Mouse (Mus musculus) CH12.LX (cell line): ENCODE results near the gene Tia1. TPM values are rescaled to one million over a fixed set of nuclear protein-coding genes. Genes with fewer than 3 reads are reported as not detected.

Experiments used
- DNase-seq: peaks from one replicate; pipeline ENCODE4 v3.0.0-alpha.2; 2013; ENCODE audit errors: extremely low read depth
- H3K27ac ChIP-seq: 2 replicates; pipeline ENCODE4 v1.5.1; 2012; ENCODE audit warnings: low read depth, mild to moderate bottlenecking, control low read depth, moderate library complexity; ENCODE audit not compliant: insufficient read depth
- H3K27me3 ChIP-seq: replicated peaks from 2 replicates; pipeline ENCODE3; 2012; ENCODE audit warnings: inconsistent platforms
- H3K36me3 ChIP-seq, 2 experiments: replicated peaks in 1 of 2; 2 replicates each; pipeline versions ENCODE3 to v1.6.1; 2012; ENCODE audit warnings: inconsistent platforms in 1 of 2, low read length in 1 of 2, mild to moderate bottlenecking in 1 of 2, mixed read lengths in 1 of 2, moderate library complexity in 1 of 2; ENCODE audit not compliant: control insufficient read depth in 1 of 2, insufficient read depth in 1 of 2
- H3K4me1 ChIP-seq, 2 experiments: 2 replicates each; pipeline ENCODE4 v1.6.1; 2012; ENCODE audit warnings: inconsistent platforms in 1 of 2, moderate library complexity in 1 of 2; ENCODE audit not compliant: insufficient read depth in 2 of 2, control insufficient read depth in 1 of 2
- H3K4me2 ChIP-seq: 2 replicates; pipeline ENCODE4 v1.6.1; 2012; ENCODE audit warnings: low read depth, mild to moderate bottlenecking, control low read depth; ENCODE audit not compliant: poor library complexity, insufficient read depth, severe bottlenecking
- H3K4me3 ChIP-seq, 3 experiments: fragments of 150-350 bp in 1 of 3; sonication (generic) in 1 of 3; replicated peaks in 1 of 3; 2 replicates each; pipeline versions ENCODE3 to v1.5.1; 2011 to 2012; ENCODE audit warnings: low read depth in 2 of 3, low read length in 2 of 3, mild to moderate bottlenecking in 2 of 3, moderate library complexity in 2 of 3, control low read depth in 1 of 3, improper control_type of control experiment in 1 of 3, inconsistent platforms in 1 of 3, mixed read lengths in 1 of 3; ENCODE audit not compliant: poor library complexity in 1 of 3
- H3K79me2 ChIP-seq: replicated peaks from 2 replicates; pipeline ENCODE4 v1.6.1; 2012; ENCODE audit warnings: mild to moderate bottlenecking, moderate library complexity; ENCODE audit not compliant: control insufficient read depth, poor library complexity, insufficient read depth, severe bottlenecking; ENCODE audit errors: extremely low read depth
- H3K9ac ChIP-seq: 2 replicates; pipeline ENCODE4 v1.6.1; 2012; ENCODE audit warnings: low read depth, mild to moderate bottlenecking, control low read depth, moderate library complexity; ENCODE audit not compliant: insufficient read depth
- H3K9me3 ChIP-seq: replicated peaks from 2 replicates; pipeline ENCODE3; 2012; ENCODE audit warnings: low read length, inconsistent platforms, mixed read lengths
- BHLHE40 ChIP-seq: IDR thresholded peaks from 2 replicates; pipeline ENCODE4 v1.6.1; 2011; ENCODE audit warnings: mild to moderate bottlenecking, low read depth, low read length, improper control_type of control experiment
- CHD2 ChIP-seq: IDR thresholded peaks from 2 replicates; pipeline ENCODE4 v1.6.1; 2011; ENCODE audit warnings: low read length, improper control_type of control experiment
- ELF1 ChIP-seq: IDR thresholded peaks from 2 replicates; pipeline ENCODE4 v1.6.1; 2014; ENCODE audit warnings: low read depth, mild to moderate bottlenecking, inconsistent platforms, low read length, improper control_type of control experiment
- EP300 ChIP-seq: IDR thresholded peaks from 2 replicates; pipeline ENCODE4 v1.6.1; 2011; ENCODE audit warnings: low read length, improper control_type of control experiment
- IRF4 ChIP-seq: IDR thresholded peaks from 2 replicates; pipeline ENCODE4 v1.6.1; 2014; ENCODE audit warnings: low read depth, mild to moderate bottlenecking, inconsistent platforms, low read length, improper control_type of control experiment
- JUND ChIP-seq: conservative IDR thresholded peaks from 2 replicates; pipeline ENCODE4 v1.6.1; 2011; ENCODE audit warnings: low read depth, low read length, improper control_type of control experiment
- KAT2A ChIP-seq: IDR thresholded peaks from 2 replicates; pipeline ENCODE4 v1.6.1; 2012; ENCODE audit warnings: low read length, improper control_type of control experiment, inconsistent platforms; ENCODE audit not compliant: insufficient replicate concordance
- MAX ChIP-seq: IDR thresholded peaks from 2 replicates; pipeline ENCODE4 v1.6.1; 2011; ENCODE audit warnings: low read length, improper control_type of control experiment
- MEF2A ChIP-seq: IDR thresholded peaks from 2 replicates; pipeline ENCODE4 v1.6.1; 2014; ENCODE audit warnings: low read depth, mild to moderate bottlenecking, inconsistent platforms, low read length, improper control_type of control experiment, borderline replicate concordance
- MXI1 ChIP-seq: IDR thresholded peaks from 2 replicates; pipeline ENCODE4 v1.6.1; 2011; ENCODE audit warnings: mild to moderate bottlenecking, low read depth, low read length, improper control_type of control experiment
- MYC ChIP-seq: IDR thresholded peaks from 2 replicates; pipeline ENCODE4 v1.6.1; 2011; ENCODE audit warnings: low read depth, mild to moderate bottlenecking, improper control_type of control experiment, low read length
- NELFE ChIP-seq: IDR thresholded peaks from 2 replicates; pipeline ENCODE4 v1.6.1; 2011; ENCODE audit warnings: low read depth, low read length, improper control_type of control experiment
- POLR2A ChIP-seq: IDR thresholded peaks from 2 replicates; pipeline ENCODE4 v1.6.1; 2011; ENCODE audit warnings: low read depth, mild to moderate bottlenecking, improper control_type of control experiment, low read length
- TBP ChIP-seq: conservative IDR thresholded peaks from 2 replicates; pipeline ENCODE4 v1.6.1; 2011; ENCODE audit warnings: low read depth, low read length, improper control_type of control experiment
- USF2 ChIP-seq: conservative IDR thresholded peaks from 2 replicates; pipeline ENCODE4 v1.6.1; 2011; ENCODE audit warnings: low read depth, low read length, improper control_type of control experiment
- dilution Hi-C: fragments of 300-500 bp; cut with MboI; formaldehyde crosslinking; loops from 2 replicates; pipeline ENCODE4 v1.14.3; 2020; ENCODE audit warnings: low sequenced_read_pairs; ENCODE audit not compliant: extremely low pct_unique_long_range_greater_than_20kb, extremely low pct_ligation_motif_present
- in situ Hi-C: fragments of 300-500 bp; cut with MboI; formaldehyde crosslinking; loops from 3 replicates; pipeline ENCODE4 v1.14.3; 2019; ENCODE audit warnings: low sequenced_read_pairs, low pct_ligation_motif_present, low pct_unique_long_range_greater_than_20kb, mixed read lengths
- polyA plus RNA-seq: library from polyadenylated mRNA; unstranded; fragments of >175 nt; gene quantifications from 2 replicates; pipeline ENCODE4 v1.2.1, GENCODE M21; 2012; ENCODE audit warnings: low read depth; ENCODE audit not compliant: insufficient read length
- total RNA-seq, 2 experiments: library from RNA; depleted of rRNA; stranded (reverse); fragments of 300-350 nt in 1 of 2; fragments of >200 nt in 1 of 2; gene quantifications; 2 replicates each; pipeline ENCODE4 v1.2.3; 2012 to 2014

Tia1 gene
- total and polyA plus RNA-seq, 3 experiments: 31.8 to 41.4 (median 34.0) TPM

GRCm38 (mm10) chr6:86397257-86397980 lies 6.6 kb upstream of the Tia1 start:
- Histone ChIP-seq H3K4me1 (peaks cover 3 to 21% of the 10 kb centered on the region in 2 experiments; a peak in 3 of 4 replicates), H3K9ac (peak overlapping the region; percentile 64), H3K9me3 (no peaks in the 10 kb centered on the region), H3K27me3 (peaks cover 8% of the 10 kb centered on the region), H3K36me3 (peaks cover 7 to 14% of the 10 kb centered on the region in 2 experiments), H3K79me2 (no peaks in the 10 kb centered on the region; the same call in 1 of the 2 replicates), H3K4me3 (peak overlapping the region; percentile 82 to 87 (median 84)), H3K27ac (peak overlapping the region; percentile 27; the same call in 1 of the 2 replicates), H3K4me2 (peak overlapping the region; percentile 94)
- in situ Hi-C loops: no loop called here
- no peak for DNase-seq
- dilution Hi-C loops: no loop called here
- TF ChIP-seq MAX (peak; percentile 45; the same call in 1 of the 2 replicates), CHD2 (0 out of 2 replicates have a peak, but pooled peaks have one; percentile 17), EP300 (peak; percentile 50; the same call in 1 of the 2 replicates), BHLHE40 (peak; percentile 54), POLR2A (peak; percentile 35; the same call in 1 of the 2 replicates), MYC (peak; percentile 60), MXI1 (peak; percentile 65; the same call in 1 of the 2 replicates), USF2 (no peak), ELF1 (peak; percentile 65), KAT2A (no peak), JUND (0 out of 2 replicates have a peak, but pooled peaks have one; percentile 21), TBP (no peak), IRF4 (peak; percentile 66)

GRCm38 (mm10) chr6:86398986-86399385 lies 5.0 kb upstream of the Tia1 start:
- H3K36me3 ChIP-seq: peaks cover 4 to 5% of the 10 kb centered on the region in 2 experiments
- no peak overlapping the region for H3K27ac ChIP-seq
- peaks cover 8% of the 10 kb centered on the region for H3K27me3 ChIP-seq
- H3K4me2 ChIP-seq: no peak overlapping the region
- peaks cover 3 to 25% of the 10 kb centered on the region in 2 experiments; a peak in 3 of 4 replicates for H3K4me1 ChIP-seq
- no peaks in the 10 kb centered on the region for H3K9me3 ChIP-seq
- dilution Hi-C loops (no loop called here), in situ Hi-C loops (no loop called here)
- no peaks in the 10 kb centered on the region; the same call in 1 of the 2 replicates for H3K79me2 ChIP-seq
- H3K9ac ChIP-seq: no peak overlapping the region
- no peak overlapping the region for H3K4me3 ChIP-seq
- TF ChIP-seq CHD2 (no peak), NELFE (no peak), JUND (no peak), MEF2A (no peak), TBP (no peak), POLR2A (no peak)
- DNase-seq: no peak
